In the genomic region with DNA sequence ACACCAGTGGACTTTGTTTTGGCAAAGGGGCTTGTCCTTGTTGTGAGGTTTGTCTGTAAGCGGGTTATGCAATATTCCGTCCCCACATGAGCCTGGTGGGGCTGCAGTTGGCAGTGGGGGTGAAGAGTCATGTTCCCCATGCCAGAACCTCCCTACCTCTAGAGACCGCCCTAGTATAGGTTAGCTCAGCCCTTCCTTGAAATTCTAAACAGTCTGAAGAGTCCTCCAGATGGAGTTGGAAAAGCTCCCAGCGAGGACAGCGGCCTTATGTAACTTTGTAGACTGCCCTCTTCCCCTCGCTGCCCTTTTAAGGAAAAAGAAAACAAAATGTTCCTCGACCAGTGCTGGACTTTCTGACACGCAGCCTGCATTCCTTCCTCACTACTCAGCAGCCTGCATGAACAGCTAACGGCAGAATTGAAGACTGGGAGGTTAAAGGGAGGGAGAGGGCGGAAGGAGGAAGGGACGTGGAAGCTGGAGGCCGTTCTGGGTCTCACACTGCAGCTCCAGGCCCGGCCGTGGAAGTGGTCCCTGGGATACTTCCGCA, we compare ENCODE assay signal across 8 mouse cellular contexts. TPM values are rescaled to one million over a fixed set of nuclear protein-coding genes. Genes with fewer than 3 reads are reported as not detected.
DNase-seq lines count a peak whose midpoint lies in the region; TF ChIP-seq lines count a peak whose summit lies in the region.

No protein-coding gene starts in this region.

- peaks cover 24% of the 10 kb centered on the region for H3K4me1 ChIP-seq in cerebellum, adult 2 months (ENCODE audit: control insufficient read depth, insufficient read depth, low read length)

- H3K27me3 ChIP-seq in cerebellum, adult 2 months (ENCODE audit: control insufficient read depth, insufficient read depth, low read length), result no peaks in the 10 kb centered on the region

- DNase-seq in cerebellum, adult 11-12 months, result peak; percentile 72
- no peak for DNase-seq in cerebellum, postnatal 14 days
- DNase-seq in cerebellum, adult 2 months, result peak; percentile 67 to 75
- peak; percentile 89 to 95 for DNase-seq in heart, adult 18-20 months
- DNase-seq in kidney, adult 9 months, result peak; percentile 95
- peak; percentile 80 to 89 for DNase-seq in lung, postnatal 4 days
- no peak for DNase-seq in right cerebral cortex, postnatal 36 days (ENCODE audit: low spot score in 2 of 2)
- DNase-seq in thymus, postnatal 4 days, result no peak

- 31% methylated on average over 15 of the region's 15 CpGs for WGBS in cerebellum, adult 2 months

- peak overlapping the region; percentile 76 for H3K27ac ChIP-seq in cerebellum, adult 2 months (ENCODE audit: insufficient read depth, low read length)

- H3K4me3 ChIP-seq in cerebellum, adult 2 months (replicated peaks; ENCODE audit: insufficient read depth, low read depth, low read length), result no peak overlapping the region

- 0 out of 2 replicates have a peak, but pooled peaks have one; percentile 19 for TF ChIP-seq POLR2A in cerebellum, adult 2 months (IDR thresholded peaks at IDR 0.05; ENCODE audit: borderline replicate concordance, insufficient read depth, low read length)

- no peak for TF ChIP-seq CTCF in cerebellum, adult 2 months (IDR thresholded peaks at IDR 0.05; ENCODE audit: borderline replicate concordance, insufficient read depth, low read depth, low read length)

RNA-seq across cellular contexts. Expression of a gene that starts 12.6 kb away (rescaled TPM):
- 63.0 and 65.8 TPM in 2 replicates for polyA plus RNA-seq in cerebellum, adult 2 months (2012; rRNA removed)
- total RNA-seq in heart, adult 18-20 months (2021), result 10 to 100 TPM; 50.5 to 53.9 TPM

RNA-seq across cellular contexts. Expression of a gene that starts 34.5 kb away (rescaled TPM):
- polyA plus RNA-seq in cerebellum, adult 2 months (2012; rRNA removed), result 0.87 and 2.0 TPM in 2 replicates
- total RNA-seq in heart, adult 18-20 months (2021), result under 1 TPM in 1 of 2 experiments, not detected in 1; 0.26 TPM

RNA-seq across cellular contexts. Expression of a gene that starts 47.3 kb away (rescaled TPM):
- 51.2 and 56.3 TPM in 2 replicates for polyA plus RNA-seq in cerebellum, adult 2 months (2012; rRNA removed)
- 10 to 100 TPM; 30.8 to 32.7 TPM for total RNA-seq in heart, adult 18-20 months (2021)

Comparison
In these comparisons a context has a peak if more than half of its experiments do, and no peak if none do; other contexts are left out.
1. DNase-seq: peak in cerebellum, adult 11-12 months (single experiment), cerebellum, adult 2 months (2 of 2), heart, adult 18-20 months (2 of 2), kidney, adult 9 months (single experiment) and lung, postnatal 4 days (2 of 2); none in cerebellum, postnatal 14 days (0 of 2), right cerebral cortex, postnatal 36 days (0 of 2) and thymus, postnatal 4 days (single experiment).